Mouse (Mus musculus): ENCODE results near the gene Ggt7.

DNA sequence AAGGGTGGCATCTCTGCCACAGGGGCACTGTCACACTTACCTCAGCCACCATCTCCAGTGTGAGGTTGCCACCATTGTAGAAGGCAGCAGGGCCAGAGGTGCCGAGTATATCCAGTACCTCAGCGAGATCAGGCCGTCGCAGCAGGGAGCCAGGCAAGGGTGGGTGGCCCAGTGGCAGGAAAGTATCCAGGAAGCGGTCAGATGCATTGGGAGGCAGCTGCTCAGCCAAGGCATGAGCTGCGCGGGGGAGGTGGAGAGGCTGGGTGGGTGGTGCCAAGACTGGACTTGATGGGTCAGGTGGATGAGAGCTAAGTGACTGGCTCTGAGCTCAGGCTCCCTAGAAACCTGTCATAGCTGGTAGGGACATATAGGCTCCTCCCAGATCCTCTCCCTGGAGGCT lies 15.4 kb downstream of the Ggt7 start:
- TF ChIP-seq POLR2A (IDR thresholded peaks at IDR 0.05; ENCODE audit: insufficient read depth, low read length) (no peak), CTCF (IDR thresholded peaks at IDR 0.05; ENCODE audit: low read depth, low read length) (no peak)
